Mouse (Mus musculus) v-Abl transformed pro-B cells (cell line): ENCODE measurements around the gene Cacna1i.

Experiments
- in situ Hi-C, 2 experiments: fragments of 400-800 bp; cut with MboI; formaldehyde crosslinking; loops; one replicate each; pipeline ENCODE4 v1.15.1; 2025; ENCODE audit not compliant: unreplicated experiment in 2 of 2

Cacna1i gene

DNA sequence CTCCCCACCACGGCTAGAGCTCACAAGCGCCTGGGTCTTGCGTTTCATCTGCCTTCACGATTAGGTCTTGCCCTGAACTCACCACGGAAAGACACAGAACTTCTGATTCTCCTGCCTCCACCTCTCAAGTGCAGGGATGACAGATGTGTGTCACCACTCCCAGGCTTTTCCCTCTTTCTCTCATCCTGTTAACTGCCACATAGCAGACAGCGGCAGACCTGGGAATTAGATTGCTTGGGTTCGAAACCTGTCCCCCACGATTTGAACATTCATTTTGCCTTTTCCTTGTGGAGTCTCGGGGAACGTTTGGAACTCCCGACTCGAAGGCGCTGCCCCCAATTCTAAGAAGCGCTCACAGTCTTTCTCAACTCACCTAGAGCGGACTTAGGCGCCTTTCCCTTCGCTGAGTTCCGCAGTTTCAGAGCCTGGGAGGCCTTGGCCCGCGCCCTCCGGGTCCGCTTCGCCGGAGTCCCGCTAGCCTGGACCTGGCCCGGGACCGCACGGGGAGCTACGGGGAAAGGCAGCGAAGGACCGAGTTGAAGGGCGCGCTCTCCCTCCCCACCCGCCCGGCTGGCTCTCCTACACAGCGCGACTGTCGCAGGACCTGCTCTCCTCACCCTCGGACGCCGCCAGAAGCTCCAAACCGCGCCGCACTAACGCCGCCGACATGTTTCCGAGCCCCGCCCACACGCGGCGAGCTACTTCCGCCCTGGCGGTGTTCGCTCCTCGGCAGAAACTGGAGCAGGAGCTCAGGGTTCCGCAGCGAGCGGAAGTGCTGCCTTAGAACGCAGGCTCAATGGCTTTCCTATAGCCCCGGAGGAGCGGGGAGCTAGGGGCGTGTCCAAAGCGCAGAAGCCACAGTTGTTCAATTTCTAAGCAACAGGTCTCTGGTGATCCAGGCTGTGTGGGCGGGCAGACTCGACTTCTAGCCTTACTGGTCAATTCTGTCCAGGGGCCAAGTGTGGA, 23.1 kb upstream of the Cacna1i start, which contains the start of gene Rps19bp1:
Rps19bp1 (minus strand) TSS at position 706 of the 966 bp plus-strand sequence.
- in situ Hi-C loops: loop anchor here (5.0 to 25.0 kb wide), 5 partner anchors 37 to 1098 kb away; partner anchors contain the start of genes Adsl (in 1 of the 2) and Slc25a17 (in 1 of the 2)

DNA sequence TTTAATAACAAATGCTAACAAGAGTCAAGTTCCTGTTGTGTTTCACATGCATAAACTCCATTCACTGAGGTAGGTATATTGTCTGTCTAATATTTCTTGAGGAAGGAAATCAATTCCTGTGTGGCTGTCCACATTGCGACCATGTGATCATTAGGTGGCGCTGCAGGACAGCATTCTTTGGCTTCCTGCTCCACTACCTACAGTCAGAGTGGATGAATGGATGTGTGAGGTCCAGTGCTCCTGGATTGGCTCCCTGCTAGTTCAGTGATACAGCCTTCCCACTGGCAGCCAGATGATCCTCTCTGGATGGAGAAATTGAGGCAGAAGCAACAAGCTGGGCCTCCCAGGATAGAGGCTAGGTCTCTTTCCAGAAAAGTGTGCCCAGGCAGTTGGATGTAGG, 20.8 kb upstream of the Cacna1i start:
- in situ Hi-C loops: loop anchor here (5.0 to 25.0 kb wide), 8 partner anchors 366 to 1096 kb away; partner anchors contain the start of genes Adsl (in 1 of the 2) and Slc25a17 (in 1 of the 2)

DNA sequence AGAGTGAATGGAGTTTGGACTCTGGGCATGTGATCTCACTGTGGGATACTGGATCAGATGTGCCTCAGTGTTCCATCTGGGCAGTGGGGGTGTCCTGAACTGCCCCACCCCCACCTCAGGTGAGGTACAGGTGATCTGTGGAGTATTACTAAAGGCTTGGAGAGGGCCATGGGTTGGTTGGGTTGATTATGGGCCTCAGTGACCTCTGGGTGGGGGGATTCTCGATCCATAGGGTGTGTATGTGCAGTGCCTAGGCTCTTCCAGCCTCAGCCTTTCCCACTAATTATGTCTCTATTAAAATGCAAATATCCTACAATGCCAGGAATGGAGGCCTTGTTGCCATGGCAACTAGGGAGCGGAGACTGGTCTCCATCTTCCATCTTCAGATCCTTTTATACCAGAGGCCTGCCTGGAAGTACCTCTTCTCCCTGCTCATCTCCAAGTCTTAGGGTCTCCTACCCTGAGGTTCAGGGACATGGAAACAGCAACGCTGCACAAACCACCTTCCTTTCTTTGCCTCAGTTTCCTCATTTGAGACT, 15.1 kb upstream of the Cacna1i start:
- in situ Hi-C loops: loop anchor here (25.0 kb wide), 2 partner anchors 665 to 1090 kb away; partner anchors contain the start of genes Adsl (in 1 of the 2) and Slc25a17 (in 1 of the 2)

DNA sequence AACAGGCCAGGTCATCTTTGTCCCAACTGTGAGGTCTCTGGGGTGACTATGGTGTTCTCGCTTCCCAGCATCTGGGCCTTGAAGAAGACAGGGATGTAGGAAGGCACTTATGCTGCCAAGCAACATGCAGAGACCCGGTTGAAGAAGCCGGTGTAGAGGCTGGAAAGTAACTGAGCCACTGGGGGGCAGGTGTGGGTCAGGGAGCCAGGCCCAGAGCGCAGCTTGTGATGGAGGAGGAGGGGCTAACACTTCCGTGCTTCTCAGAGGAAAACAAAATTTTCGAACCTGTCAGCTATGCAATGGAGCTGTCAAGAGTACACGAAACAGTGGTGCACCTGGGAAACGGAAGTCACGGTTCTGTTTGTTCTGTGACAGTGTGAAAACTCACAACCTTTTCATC, 9.9 kb upstream of the Cacna1i start:
- in situ Hi-C loops: no loop called here

DNA sequence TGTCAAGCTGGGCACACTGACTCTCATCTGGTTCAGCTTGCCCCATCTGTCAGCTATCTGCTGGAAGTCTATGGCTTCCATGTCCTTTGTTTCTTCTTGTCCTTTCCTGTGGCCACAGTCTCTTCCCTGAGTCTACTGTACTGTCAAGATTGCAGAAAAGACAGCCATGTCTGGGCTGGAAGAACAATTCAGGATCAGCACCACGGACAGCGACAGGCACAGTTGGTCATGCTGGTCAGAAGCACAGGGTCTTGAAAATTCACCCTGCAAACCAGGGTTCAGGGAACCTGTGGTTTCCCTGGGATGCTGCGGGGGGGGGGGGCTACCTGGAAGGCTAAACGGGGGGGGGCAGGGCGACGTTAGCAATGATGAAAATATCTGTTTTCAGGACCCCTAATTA, 9.4 kb upstream of the Cacna1i start:
- in situ Hi-C loops: no loop called here

DNA sequence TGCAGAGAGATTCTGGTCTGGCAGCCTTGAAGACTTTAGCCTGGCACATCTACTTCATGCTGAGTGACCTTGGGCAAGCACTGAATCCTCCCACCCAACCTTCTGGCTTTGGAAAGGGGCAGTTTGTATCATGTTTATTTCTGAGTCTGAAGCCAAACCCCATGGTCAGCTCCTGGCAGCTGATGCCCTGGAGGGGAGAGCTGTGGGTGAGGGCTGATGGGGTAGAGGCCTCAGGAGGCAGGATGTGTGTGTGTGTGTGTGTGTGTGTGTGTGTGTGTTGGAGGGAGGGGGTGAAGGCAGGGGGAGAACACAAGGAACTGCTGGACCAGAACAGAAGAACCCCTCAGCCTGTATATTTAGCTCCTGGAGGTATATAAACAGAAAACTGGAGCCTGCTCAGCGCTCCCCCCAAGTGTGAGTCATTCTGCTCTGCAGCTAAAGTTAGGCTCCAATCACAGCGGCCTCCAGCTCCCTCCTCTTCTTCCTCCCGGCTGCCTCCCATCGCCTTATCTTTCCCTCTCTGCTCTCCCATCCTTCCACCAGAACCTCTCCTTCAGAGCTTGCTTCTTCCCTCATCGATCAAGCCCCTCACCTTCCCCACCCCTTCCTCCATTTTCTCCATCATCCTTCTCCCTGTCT, 8.8 kb upstream of the Cacna1i start:
- in situ Hi-C loops: no loop called here

DNA sequence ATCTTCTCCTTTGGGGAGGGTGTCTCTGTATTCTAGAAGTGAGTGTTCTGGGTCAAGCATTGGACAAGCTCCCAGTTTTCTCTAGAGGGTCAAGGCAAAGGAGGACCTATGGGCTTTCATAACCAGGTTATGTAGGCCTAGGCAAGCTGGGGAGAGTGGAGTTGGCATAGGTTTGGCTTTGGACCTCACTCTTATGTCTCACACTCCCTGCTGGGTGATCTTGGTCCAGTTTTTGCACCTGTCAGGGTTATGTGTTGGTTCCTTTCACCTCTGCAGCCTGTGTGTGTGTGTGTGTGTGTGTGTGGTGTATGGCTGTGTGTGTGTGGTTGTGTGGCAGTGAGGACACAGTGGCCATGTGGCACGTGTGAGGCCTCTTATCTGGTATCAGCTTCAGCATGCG, 8.0 kb upstream of the Cacna1i start:
- in situ Hi-C loops: no loop called here

DNA sequence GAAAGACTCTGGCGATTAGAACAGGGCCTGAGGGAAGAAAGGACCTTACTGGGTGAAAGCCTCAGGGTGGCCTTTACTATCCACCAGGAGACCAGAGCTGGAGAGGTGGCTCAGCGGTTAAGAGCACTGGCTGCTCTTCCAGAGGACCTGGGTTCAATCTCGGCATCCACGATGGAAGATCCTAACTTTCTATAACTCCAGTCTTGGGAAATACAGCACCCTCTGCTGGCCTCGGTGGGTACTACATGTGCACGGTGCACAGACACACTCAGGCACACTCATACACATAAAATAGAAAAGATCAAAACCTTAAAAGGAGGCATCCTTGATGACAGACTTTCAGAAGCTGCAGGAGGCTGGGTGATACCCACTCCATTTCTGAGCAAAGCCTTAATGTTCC, 6.4 kb upstream of the Cacna1i start:
- in situ Hi-C loops: loop anchor here (5.0 kb wide), 2 partner anchors 277 to 337 kb away; no protein-coding TSS in a partner anchor

DNA sequence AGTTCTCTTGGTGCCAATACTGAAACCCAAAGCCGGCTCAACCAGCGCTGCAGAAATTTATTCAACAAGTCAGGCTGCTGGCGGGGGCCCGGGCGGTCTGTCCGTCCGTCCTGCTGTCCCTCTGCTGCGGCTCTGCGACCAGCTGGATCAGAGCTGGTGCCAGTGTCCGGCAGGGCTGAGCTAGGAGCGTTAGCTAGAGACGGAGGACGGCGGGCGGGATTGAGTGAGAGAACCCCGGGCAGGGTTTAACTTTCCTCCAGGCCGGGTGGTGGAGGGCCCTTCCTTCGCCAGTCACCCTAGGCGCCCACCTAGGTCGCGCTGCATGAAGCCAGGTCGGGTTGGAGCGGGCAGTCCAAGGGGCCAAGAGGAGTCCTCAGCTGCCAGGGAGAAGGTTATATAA, 998 bp downstream of the Cacna1i start:
- in situ Hi-C loops: no loop called here

DNA sequence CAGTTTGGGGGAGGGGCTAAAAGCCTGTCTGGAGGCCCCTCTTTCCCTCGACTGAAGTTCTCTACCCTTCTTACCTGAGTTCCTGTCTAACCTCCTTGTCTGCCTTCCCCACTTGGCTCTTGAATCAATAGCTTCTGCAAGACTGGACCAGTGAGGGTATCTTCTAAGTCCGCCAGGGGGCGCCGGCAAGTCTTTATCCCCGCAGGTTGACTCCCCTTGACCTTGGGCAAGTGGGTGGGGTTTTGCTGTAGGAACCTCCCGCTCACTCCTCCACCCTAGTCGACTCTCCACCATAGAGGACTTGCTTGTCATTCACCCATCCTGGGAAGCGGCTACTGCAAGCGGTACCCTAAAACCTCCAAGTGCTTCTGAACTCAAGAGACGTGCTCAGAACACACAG, 2.4 kb downstream of the Cacna1i start:
- in situ Hi-C loops: no loop called here

DNA sequence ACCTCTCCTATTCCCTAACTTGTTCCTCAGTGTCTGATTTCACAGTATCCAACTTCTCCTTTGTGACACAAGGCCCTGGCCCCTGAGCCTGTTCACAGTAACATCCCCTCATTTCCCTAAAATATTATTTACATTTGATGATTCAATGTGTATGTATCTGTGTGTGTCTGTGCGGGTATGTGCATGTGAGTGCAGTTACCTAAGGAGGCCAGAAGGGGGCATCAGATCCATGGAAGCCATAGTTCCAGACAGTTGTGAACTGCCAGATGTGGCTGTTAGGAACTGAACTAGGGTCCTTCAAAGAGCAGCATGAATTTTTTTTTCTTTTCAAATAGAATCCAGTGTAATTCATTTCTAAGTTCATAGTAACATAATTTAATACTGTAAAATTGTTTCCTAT, 10.1 kb downstream of the Cacna1i start:
- in situ Hi-C loops: loop anchor here (10.0 kb wide), 2 partner anchors 178 to 198 kb away; no protein-coding TSS in a partner anchor

DNA sequence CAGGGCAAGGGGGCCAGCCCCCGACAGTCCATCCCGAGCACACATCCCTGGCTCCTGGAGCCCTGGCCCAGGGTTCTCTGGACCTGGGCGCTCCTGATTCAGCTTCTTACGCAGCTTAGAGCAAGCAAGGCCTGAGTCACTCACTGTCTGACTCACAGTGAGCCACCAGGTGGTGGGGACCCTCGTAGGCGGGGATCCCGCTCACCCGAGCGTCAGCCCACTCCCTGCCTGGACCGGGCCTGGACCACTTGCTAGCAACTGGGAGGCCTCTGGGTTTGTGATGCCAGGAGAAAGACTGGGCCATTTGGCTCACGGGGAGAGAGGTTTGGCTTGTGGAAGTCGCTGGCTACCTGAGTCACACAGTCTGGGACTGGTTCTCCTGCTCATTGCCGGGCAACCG, 16.7 kb downstream of the Cacna1i start:
- in situ Hi-C loops: no loop called here

DNA sequence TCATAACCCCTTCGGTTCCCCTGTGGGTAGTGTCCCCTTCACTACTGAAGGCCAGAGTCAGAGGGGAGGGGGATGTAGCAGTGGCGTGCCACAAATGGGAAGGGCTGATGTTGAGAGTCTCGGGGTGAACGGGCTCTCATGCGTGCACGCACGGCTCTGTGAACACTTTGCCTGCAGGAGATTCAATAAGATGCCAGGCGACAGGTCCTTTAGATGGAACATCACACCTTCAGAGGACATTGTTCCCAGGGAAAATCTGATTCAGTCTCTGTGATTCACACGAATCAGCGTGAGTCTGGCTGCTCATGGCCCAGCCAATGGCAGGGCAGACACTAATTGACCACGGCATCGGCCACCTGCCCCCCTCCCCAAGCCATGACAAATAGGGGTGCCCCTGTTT, 17.1 kb downstream of the Cacna1i start:
- in situ Hi-C loops: no loop called here

DNA sequence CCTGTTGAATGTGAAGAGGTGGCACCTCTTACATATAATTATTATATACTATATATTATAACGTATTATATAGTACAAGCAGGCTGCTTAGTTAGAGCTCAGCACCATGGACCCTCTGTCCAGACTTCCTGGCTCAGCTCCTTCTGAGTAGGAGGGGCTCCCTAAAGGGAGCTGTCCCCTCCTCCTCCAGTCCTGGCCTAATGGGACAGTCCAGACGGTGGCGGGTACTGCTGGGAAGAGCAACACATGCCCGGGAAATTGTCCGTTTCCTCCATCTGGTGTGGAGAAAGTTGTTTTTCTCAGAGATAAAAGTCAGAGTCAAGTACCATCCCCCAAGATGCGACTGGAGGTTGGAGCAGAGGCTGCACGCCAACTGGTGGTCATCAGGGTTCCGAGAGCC, 19.1 kb downstream of the Cacna1i start:
- in situ Hi-C loops: no loop called here

DNA sequence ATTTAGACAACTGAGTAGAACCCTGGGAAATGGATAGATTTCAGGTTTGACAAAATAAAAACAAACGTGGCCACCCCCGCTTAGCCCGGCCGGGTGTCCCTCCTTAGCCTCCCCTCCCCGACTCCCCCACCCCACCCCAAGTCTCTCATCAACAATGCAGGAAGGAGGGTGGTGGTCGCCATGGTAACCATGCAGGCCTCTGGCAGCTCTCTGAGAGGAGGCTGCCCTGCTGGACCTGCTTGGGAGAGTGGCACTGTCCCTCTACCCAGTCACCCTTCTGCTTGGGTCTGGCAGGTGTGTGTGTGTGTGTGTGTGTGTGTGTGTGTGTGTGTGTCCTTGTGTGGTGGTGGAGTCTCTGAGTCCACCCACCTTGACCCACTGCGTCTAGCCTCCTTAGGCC, 27.7 kb downstream of the Cacna1i start:
- in situ Hi-C loops: no loop called here

DNA sequence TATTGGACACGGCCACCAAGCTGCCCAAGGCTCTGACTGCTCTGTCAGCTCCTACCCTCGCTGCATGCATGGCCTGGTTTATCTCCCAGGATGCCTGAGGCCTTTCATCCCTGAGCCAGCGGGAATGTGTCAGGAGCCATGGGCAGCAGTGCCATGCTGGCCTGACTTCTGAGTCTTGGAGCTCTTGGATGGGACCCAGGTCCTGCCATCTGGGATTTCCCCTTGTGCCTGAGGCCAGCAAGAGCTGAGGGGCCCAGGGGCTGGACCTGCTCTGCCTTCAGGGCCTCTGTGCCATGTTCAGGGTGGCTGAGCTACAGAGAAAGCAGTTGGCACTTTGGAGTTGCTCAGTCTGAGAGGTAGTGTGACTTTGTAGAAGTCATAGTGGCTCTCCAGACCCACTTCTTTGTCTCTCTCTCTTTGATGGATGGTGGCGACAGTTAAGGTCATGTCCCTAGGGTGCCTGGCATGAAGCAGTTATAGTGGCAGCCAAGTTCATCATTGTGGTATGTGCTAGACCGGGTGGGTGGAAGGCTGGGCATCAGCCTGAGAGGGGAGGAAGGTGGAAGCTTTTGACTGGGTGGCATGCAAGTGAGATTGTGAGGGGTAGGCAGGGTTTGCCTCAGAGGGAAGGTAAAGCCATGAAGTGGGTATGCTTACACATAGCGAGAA, 30.1 kb downstream of the Cacna1i start:
- in situ Hi-C loops: no loop called here

DNA sequence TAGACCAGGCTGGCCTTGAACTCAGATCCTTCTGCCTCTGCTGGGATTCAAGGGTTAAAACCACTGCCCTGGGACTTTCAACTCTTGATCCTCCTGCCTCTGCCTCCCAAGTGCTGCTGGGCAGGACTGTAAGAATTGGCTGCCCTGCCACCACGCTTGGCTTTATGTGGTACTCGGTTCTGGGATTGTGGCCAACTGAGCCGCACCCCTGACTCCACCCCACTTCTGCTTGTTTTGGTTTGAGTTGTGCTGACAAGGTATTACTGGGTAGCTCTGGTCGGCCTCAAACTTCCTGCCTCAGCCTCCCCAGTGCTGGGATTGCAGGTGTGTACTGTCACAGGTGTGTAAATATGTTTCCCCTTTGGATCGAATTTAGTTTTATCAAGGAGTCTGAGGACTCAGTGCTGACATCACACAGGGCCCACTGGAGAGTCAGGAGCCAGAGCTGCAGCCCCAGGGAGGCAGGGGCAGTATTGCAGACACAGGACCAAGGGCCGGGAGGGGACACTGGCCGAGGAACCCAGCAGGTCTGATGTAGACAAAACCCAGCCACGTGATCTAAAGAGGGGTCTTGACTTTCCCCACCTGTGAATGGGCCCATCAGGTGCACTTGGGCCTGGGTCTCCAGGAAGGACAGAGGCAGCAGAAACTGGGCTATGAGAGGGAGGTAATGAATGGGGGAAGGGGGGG, 30.9 kb downstream of the Cacna1i start:
- in situ Hi-C loops: no loop called here

DNA sequence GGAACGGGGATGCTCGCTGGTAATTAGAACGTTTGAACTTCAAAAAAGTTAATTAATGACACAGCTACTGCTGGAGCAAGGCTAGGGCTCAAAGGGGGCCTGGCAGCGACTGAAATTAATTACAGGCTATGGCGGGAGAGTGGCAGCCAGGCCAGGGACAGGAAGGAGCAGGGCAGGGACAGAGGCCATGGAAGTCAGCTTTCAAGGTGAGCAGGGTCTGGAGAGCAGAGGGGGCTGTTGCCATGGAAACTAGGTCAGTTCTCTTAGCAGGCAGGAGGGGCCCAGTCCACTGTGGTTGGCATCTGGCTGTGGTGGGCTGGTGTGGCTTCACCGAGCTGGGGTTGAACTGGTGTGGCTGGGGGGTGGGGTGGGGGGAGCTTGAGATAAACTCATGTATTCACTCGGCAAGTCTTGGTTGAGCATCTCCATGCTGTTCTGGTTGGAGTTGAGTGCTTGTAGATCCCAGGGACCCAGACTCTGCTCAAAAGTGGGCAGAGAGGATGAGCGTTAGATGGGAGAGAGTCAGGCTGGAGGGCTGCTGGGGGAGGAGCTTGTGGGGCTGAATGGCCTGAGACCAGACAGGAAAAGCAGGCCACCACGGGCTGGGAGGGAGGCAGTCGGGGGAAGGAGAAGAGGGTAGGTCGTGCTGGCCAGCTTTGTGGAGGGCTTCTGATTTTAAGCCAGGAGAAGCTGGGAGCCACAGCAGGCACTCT, 31.7 kb downstream of the Cacna1i start:
- in situ Hi-C loops: no loop called here

DNA sequence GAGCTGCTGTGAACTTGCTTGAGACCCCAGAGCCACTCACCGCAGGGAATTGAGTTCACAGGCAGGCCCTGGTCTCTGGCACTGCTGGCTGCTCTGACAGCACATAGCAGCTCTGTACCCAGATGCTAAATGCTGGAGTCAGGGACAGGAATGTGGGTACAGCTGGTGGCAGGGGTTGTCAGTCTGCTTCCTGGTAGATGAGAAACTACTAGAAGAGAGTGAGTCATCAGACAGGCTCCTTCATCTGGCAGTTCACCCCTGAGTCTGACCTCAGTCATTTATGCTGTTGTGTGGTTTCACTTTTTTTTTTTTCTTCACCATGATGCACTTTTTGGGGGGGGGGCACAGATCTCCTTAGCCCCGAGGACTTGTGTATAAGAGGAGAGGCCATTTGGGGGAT, 32.3 kb downstream of the Cacna1i start:
- in situ Hi-C loops: no loop called here
